Mouse (Mus musculus) liver, postnatal 0 days (tissue): ENCODE results near the gene Trub2.

Experiments used
- CTCF ChIP-seq: sonication (generic); IDR thresholded peaks from 2 replicates; pipeline ENCODE4 v1.5.1; 2016; ENCODE audit warnings: antibody characterized with exemption, low read depth
- EP300 ChIP-seq: IDR thresholded peaks from 2 replicates; pipeline ENCODE4 v1.6.1; 2016; ENCODE audit warnings: antibody characterized with exemption, low read depth, mild to moderate bottlenecking

GRCm38 (mm10) chr2:29716691-29717090, 71.6 kb downstream of the Trub2 start:
- no peak for TF ChIP-seq CTCF
- TF ChIP-seq EP300: no peak
